Mouse (Mus musculus) lung, adult 2 months (tissue): ENCODE measurements at regions not wholly inside any gene's neighbourhood (a gene's known extent, or its start where the extent isn't known, plus 50 kb on each side); places are given as distances from the start of the nearest gene placed in this dataset.

Source experiments
- CTCF ChIP-seq: fragments of 200-500 bp; IDR thresholded peaks from 2 replicates; pipeline ENCODE4 v1.5.1; 2011; ENCODE audit warnings: mild to moderate bottlenecking, low read length, control low read depth; ENCODE audit not compliant: insufficient read depth
- POLR2A ChIP-seq: fragments of 200-500 bp; IDR thresholded peaks from 2 replicates; pipeline ENCODE4 v1.6.1; 2011; ENCODE audit warnings: low read depth, mild to moderate bottlenecking, control low read depth, low read length, borderline replicate concordance; ENCODE audit errors: extremely low read depth

GRCm38 (mm10) chr13:99046737-99047136 is 62.4 kb upstream of the 1700024P04Rik start:
- TF ChIP-seq CTCF (no peak), POLR2A (no peak)
